Mouse (Mus musculus) A20 (cell line): ENCODE results near the gene Cnbd2.

Source experiments
- DNase-seq: peaks from one replicate; pipeline ENCODE4 v3.0.0-alpha.2; 2011; ENCODE audit warnings: low read depth, low spot score

The Cnbd2 gene

DNA sequence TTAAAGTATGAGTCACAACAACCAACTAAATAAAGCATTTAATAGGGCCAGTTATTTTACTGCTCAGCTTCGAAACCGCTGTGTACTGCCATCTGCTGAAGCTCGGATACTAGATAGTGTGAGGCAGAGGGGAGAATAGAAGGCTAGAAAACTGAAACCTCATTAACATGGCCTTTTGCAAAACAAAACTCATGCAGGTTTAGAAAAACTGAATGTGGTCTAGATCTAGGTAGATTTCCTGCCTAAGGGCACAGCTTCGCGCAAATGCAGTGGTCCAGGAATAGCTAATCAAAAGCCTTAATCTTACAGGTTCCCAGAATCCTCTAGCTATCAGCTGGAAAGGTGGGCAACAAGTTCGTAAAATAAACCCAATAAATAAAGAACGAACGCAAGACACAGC, 658 bp upstream of the Cnbd2 start:
- peak; percentile 76 for DNase-seq

DNA sequence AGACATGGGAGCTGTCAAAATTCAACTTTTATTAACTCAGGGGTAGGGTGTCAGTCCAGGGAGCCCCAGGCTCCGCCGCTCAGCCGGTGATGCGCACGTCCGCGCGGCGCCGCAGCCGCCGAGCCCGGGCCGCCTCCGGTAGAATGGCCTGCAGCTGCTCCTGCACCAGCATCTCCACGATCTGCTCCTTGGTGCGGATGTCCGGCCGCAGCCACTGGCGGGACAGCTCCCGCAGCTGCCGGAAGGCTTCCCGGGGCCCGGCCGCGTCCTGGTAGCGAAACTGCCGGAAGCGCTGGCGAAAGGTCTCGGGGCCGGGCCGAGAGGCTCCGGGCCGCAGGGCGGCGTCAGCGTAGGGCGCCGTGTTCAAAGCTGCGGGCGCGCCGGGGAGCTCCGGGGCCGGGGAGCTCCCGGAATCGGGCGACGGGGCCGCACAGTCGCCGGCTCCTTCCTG, 233 bp upstream of the Cnbd2 start:
- DNase-seq, result peak; percentile 81

DNA sequence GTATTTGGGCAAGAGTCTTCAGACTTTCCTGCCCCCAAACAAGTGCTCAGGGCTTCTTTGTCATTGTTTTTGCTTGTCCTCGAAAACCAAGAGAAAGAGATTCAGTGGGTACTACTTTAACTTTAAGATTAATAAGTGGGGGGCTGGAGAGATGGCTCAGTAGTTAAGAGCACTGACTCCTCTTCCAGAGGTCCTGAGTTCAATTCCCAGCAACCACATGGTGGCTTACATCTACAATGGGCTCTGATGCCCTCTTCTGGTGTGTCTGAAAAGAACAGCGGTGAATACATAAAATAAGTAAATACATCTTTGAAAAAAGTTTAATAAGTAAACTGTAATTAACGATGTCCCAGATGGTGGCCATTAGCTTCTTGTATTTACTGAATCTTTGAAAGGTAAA, 1.1 kb downstream of the Cnbd2 start:
- peak; percentile 63 for DNase-seq

DNA sequence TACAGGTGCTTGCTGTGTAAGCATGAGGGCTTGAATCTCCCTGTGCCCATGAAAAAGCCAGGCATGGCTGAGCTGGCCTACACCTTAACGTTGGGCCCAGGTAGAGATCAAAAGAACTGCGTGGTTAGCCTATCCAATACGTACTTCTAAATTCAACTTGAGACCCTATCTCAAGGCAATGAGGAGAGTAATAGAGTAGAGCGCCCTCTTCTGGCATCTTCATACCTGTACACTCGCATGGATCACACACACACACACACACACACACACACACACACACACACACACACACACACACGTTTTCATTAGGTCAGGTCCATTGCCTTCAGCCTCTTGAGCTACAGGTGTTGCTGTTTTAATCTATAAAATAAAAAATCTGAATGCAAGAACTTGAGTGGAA, 2.7 kb downstream of the Cnbd2 start:
- no peak for DNase-seq

DNA sequence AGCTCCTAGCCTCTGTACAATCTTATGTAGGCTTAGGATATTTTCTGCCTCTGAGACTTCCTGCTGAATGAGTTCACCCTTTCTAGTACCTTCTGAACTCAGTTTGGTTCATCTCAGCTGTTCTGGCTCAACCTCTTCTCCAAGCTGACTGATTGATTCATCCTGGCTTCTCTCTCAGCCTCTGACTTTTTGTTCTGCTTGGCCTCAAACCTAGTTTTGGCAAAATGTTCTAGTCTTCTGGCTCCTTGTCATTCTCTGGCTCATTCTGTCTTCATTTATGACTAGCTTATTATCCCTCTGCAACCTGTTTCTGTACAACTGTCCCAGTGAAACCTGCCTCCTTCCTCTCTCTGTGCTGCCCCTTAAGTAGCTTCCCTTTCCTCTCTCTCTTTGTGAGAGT, 6.4 kb downstream of the Cnbd2 start:
- no peak for DNase-seq

DNA sequence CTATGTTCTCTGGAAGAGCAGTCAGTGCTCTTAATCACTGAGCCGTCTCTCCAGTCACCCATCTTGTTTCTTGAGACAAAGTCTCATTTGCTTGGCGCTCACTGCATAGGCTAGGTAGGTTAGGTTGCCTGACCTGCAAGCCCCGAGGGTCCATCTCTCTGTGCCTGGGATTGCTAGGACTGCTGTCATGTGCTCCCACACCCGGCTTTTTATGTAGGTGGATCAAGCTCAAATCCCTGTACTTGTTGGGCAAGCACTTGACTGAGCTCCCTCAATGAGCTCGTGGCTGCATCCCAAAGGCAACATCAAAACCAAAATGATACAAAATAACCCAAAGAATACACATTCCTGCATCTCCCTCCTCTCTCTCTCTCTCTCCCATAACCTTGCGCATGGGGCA, 9.4 kb downstream of the Cnbd2 start:
- no peak for DNase-seq

DNA sequence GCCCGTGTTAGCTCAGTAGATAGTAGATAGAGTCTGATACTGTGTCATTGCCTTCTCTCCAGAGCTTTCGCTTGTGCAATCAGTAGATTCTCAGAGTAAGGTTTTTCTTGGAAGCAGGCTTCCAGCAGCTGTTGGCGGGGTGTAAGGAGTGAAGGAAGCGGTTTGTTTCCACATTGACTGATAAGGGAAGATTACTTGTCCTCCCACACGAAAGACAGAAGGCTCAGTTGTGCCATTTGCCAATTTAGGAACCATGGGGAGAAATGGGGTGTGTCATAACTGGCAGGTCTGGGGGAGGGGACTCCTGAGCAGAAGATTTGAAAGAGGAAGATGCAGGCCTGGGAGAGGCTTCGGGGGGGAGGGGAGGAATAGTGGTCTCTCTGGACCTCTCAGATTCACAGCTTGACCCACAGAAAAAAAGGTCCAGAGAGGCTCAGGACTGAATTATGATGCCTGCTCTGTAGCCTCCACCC, 12.1 kb downstream of the Cnbd2 start:
- DNase-seq, result no peak

DNA sequence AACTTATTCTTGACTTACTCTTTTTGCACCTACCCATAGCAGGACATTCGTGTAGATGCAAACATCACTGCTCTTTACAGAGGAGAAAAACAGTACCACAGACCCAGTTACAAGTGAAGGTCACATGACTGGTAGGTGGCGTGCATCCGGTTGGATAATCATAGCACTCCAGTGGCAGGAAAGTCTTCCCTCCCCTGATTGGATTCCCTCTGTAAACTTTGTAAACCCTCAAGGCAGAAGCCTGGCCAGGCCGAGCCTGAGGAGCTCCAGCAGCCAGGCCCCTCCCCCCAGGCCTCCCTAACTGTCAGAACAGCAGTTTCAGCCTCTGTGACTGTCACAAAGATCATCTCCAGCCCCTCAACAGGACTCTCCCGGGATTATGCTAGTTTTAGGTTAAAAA, 12.6 kb downstream of the Cnbd2 start:
- DNase-seq, result no peak

DNA sequence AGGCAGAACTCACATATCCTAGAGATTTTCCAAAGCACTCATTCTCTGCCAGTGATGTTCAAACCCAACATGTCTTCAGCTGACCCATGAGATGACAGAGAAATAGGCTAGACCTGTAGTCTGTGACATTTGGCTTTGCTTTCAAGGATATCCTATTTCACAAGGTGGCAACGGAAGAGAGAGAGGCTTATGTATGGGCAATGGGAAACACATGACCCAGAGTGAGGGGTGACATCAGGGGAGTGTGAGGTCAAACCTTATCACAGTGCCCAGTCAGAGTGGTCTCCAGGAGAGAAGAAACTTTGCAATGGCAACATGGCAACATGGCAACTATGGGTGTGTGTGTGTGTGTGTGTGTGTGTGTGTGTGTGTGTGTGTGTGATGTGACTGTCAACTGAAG, 18.6 kb downstream of the Cnbd2 start:
- no peak for DNase-seq

DNA sequence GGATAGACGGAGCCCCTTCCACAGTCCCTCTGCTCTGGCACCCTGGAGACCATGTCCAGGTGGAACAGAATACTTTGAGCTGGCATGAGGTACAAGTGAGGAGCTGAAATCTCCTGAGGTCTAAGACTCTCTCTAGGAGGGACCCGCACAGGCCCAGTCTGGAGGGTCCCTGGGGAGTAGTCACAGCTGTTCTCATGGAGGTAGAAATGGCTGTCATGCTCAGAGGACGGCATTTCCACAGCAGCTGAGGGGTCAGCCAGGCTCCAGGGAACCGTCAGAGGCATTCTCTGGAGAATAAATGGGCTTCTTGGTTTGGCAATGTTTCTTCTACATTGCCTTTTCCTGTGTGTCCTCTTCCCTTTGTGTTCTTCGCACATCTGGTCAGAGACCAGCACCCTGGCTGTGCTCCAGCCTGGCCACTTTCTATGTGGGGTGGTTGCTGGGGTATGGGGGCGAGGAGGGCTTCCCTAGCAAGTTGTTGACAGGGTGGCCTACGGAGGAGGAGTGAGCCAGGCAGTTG, 19.4 kb downstream of the Cnbd2 start:
- no peak for DNase-seq

DNA sequence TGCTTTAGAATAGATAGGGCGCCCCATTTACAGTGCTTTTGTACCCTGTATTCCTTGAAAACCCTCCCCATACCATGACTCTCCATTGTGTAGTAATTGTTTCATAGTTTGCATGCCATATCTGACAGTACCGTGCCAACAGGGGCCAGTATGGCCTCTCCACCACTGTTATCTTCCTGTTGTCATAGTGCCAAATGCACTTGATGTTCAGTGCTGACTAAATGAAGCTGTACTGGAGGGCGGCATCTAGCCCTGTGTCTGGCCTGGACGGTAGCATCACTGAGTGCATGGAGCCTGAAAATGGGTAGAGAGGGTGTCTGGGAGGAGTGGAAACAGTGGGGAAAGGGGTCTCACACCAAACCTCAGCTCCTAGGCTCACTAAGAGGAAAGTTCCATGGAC, 28.0 kb downstream of the Cnbd2 start:
- DNase-seq, result no peak

DNA sequence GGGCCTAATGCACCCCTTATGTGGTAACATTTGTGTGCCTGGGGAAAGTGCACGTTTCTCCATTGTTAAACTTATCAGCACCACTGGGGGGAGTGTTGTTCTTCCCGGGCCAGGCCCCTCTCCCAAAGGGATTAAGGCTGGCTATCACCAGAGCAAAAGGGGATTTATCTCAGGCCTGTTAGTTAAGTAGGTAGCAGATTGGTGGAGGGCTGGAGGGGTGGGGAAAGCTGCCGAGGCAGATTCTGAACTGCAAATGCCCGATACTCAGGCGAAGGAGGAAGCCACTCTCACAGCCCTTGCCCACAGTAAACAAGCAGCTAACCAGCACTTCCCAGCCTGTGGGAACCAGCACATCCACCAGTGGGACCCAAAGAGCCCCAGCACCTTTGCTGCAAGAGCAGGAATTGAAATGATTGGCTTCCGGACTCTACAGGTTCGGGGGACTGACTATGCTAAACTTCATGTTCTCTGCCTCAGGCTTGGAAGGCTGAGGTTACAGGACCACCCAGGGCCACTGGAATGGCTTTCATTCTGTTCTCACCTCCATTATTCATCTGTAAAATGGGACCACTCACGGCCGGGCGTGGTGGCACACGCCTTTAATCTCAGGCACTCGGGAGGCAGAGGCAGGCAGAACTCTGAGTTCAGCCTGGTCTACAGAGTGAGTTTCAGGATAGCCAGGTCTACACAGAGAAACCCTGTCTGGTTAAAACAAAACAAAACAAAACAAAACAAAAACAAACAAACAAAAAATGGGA, 32.9 kb downstream of the Cnbd2 start:
- DNase-seq, result peak; percentile 34

DNA sequence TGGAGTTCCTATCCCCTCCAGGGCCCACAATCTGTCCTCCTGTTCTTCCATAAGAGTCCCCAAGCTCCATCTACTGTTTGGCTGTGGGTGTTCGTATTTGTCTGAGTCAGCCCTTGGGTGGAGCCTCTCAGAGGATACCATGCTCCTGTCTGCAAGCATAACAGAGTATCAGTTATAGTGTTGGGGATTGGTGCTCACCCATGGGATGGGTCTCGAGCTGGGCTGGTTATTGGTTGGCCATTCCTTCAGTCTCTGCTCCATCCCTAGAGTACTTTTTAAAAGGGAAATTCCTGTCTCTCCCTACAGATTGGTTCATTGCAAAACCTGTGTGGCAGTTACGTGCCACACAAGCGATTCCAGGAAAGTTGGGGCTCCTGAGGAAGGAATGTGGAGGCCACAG, 36.7 kb downstream of the Cnbd2 start:
- DNase-seq, result no peak

DNA sequence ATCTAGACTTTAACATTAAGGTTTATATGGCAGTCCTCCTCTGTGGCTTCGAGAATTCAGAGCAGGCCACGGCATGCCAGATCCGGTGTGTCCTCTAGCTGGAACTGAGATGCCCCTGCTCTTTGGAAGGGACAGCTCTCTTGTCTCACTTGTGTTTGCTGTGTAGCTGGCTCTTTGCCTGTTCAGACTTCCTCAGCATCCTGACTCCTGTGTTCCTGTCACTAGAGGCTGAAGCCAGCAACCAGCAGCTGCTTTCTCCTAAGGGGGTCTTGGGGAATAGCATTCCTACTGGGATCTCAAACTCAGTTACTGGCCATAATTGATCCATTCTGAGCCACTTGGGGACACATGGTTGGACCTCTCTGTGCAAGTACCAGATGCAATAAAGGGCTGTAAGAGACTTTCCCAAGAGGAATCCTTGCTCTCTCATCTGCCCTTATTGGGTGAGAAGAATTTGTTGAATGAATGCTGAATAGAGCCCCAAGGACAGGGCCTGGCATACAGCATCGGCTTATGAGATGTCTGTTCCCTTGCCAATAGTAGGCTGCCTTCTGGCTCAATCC, 37.3 kb downstream of the Cnbd2 start:
- no peak for DNase-seq

DNA sequence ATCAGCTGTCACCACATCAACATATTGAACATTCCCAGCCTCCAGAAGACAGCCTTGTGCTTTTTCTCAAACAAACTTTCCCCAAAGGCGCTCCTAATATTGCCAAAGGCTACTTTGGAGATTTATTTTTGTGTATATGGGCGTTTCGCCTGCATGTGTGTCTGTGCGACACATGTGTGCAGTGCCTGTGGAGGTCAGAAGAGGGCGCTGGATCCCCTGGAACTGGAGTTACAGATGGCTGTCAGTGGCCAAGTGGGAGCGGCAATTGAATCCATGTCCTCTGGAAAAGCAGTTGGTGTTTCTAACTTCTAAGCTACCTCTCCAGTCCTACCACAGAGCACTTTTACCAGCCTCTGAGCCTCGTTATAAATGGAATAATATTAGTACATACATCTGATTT, 39.1 kb downstream of the Cnbd2 start:
- DNase-seq, result peak; percentile 31

DNA sequence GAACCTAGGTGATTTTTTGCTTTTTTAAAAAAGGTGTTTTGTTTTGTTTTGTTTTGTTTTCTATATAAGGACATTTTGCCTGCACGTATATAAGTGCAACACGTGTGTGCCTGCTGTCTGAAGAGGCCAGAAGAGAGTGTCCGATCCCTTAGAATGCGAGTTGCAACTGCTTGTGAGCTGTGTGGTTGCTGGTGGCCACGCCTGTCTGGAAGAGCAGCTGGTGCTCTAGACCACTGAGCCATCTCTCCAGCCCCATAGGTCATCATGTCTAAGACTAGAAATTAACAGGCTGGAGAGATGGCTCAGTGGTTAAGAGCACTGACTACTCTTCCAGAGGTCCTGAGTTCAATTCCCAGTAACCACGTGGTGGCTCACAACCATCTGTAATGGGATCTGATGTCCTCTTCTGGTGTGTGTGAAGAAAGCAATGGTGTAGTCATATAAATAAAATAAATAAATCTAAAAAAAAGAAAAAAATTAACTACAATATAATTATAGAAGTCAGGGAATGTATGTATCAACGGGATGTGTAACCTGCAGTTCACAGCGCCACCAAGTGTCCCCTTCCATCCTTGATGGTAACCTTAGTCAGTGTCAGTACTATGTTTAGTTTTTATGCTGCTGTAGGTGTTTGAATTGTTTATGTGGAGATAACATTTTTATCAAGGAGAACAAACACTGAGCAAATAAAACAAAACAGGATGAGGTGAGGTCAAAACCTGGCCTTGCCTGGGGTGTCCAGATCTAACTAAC, 40.5 kb downstream of the Cnbd2 start:
- no peak for DNase-seq

DNA sequence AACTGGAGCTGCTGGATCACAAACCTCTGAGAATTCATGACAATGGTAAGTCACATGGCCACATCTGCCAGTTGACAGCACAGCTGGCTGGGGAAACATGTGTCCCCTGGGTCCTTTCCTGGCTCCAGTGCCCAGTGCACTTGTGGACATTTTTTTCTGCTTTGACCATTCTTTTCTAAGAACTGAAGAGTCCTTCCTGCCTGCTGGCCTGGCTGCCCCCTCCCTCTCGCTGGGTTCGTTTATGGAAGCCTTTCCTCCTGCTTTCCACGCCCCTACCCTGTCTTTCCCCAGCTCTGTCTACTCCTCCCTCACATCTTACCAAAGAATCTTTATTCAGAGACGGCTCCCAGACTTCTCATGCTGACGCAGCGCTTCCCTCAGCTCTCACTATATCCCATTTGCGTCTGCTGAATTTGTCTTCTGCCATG, 41.2 kb downstream of the Cnbd2 start:
- DNase-seq, result no peak

DNA sequence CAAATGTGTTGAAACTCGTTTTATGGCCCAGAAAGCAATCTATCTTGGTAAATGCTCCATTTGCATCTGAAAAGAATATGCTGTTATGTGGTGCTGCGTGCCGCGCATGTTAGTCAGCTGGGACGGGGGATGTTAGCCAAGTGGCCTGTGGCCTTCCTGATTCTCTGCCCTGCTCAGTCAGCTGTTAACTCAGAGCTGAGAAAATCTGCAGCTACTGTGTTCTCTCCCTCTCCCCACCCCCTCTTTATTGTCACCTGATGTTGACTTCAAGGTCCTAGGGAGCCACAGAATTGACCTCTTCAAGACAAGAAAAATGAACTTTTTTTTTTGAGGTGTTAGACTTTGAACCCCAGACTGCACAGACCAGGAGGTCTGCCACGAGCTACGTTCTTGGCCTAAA, 43.9 kb downstream of the Cnbd2 start:
- no peak for DNase-seq

DNA sequence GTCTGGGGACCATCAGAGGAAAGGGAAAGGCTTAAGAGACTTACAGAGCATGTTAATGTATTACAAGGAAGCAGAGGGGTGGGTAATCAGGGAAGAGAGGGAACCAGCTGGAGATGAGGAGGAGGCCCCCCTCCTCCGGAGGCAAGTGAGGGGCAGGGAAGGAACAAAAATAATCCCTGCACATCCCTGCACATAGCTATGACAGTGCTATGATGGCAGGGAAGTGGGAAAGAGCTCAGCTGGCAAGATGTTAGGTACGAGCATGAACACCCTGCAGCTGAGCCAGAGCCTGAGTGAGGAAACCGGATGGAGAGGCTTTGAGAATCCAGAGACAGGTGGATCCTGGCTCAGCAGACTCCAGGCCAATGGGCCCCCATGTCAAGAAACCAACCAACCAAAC, 56.4 kb downstream of the Cnbd2 start:
- DNase-seq, result no peak

DNA sequence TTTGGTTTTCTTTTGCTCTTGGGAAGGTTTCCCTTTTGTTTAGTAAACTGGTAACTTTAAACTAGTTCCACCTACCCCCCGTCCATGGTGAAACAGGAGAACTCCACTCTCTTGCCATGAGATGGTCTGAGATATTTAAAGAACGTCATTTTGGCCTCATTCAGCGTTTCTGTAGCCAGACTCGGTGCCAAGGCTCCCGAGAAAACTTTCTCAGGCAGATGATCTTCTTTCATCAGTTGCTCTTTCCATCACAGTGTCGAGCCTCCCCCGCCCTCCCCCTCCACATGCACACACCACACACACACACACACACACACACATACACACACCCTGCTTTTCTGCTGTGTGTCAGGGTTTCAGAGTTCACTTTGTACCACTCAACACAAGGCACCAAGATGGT, 58.8 kb downstream of the Cnbd2 start:
- no peak for DNase-seq

DNA sequence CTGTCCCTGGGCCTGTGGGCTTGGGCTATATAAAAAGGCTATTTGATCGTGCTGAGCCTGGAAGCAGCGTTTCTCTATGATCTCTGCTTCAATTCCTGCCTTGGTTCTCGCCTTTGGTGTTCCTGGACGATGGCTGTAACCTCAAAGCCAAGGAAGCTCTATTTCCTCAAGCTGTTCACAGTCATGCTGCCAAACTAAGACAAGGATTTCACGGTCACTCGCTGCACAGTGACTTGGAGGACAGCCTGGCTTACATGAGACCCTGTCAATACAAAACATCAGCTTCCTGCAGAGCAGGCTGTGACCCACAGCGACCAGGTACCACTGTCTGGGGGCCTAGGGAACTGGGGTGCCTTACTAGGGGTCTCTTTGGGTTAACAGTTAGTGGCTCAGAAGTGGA, 64.9 kb downstream of the Cnbd2 start:
- no peak for DNase-seq

DNA sequence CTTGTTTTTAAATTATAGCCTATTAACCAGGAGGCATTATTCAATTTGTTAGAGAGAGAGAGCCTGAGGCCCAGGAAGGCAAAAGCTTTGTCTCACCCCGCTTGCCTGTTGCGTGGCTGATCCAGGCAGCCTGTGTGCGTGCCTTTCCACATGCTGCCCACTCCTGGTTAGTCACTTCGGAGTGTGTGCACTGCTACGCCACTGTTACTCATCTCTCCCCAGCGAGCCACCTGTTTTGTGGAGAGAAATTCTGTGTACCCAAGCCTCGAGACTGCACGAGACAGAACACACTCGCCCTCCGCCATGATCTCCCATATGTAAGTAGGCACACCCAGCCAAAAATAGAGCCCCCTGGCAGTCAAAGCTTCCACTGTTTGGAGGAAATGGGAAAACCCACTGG, 67.8 kb downstream of the Cnbd2 start:
- DNase-seq, result no peak

DNA sequence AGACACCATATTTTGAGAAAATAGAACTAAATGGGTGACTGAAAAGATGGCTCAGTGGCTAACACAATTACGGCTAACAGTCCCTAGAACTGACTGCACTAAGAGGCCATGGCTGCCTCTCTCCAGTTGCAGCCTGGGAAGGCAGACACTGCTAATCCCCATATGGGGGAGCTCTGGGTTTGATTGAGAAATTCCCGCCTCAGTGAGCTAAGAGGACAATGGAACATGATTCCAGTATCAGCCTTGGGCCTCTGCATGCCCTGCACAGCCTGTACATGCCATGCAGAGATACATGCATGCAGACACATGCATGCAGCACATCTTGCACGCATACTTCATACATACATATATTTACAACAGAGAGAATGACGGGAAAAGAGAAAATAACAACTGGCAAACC, 69.3 kb downstream of the Cnbd2 start:
- no peak for DNase-seq
